Mouse (Mus musculus): ENCODE measurements at regions not wholly inside any gene's neighbourhood (a gene's known extent, or its start where the extent isn't known, plus 50 kb on each side); places are given as distances from the start of the nearest gene placed in this dataset.

DNA sequence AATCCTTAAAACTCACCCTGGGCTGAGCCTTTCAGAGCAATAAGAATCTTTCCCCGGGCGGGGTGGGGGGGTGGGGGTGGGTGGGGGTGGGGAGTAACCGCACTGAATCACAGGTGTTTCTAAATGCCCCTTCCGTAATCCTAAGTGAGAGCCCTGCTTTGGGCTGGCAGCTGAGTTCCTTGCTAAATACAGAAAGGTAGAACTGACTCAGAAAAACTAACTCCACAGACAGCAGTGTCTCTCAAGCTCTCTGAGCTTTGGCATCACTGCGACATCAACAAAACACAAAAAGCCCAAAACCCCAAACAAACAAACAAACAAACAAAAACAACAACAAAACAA is 105.9 kb upstream of the Map4k3 start:
- ATAC-seq (replicated peaks in 1 of 2; ENCODE audit: insufficient read depth in 1 of 2, low FRiP score in 2 of 2, low TSS enrichment in 1 of 2, low read depth in 1 of 2, poor library complexity in 2 of 2, severe bottlenecking in 2 of 2) = peak in 1 of 2 experiments; percentile 34; a peak in 1 of 4 replicates

DNA sequence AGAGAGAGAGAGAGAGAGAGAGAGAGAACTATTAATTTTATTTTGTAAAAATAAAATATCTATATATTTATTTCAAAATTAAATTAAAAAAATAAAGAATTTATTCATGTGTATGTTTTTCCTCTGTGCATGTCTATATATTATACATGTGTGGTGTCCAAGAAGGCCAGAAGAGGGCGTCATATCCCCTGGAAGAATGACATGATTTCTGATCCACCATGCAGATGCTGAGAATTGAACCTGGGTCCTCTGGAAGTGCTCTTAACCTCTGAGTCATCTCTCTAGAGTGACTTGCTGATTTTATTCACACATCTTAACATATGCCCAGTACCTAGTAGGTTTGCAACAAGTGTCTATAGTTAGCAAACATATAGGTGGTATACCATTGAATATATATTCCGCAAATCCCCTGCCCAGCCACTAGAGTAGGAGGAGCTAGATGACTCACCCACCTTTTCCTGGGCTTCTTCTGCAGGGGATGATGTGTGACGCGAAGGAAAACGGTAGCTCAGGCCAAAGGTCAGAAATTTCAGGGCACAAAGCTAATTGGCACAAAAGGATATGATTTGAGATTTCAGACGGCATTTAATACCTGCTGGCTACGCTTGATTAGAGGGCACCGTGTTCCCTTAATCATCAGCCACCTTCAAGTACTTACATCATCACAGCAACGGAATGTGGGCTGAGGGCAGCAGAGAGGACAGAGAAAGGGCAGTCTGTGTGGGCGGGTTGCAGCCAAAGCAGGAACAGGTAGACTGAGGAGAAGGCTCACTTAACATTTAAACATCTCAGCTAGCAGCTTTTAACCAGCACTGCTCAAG is 105.3 kb upstream of the Map4k3 start:
- peak; percentile 22 to 23; a peak in 1 of 4 replicates for ATAC-seq (replicated peaks in 1 of 2; ENCODE audit: insufficient read depth in 1 of 2, low FRiP score in 2 of 2, low TSS enrichment in 1 of 2, low read depth in 1 of 2, poor library complexity in 2 of 2, severe bottlenecking in 2 of 2)

DNA sequence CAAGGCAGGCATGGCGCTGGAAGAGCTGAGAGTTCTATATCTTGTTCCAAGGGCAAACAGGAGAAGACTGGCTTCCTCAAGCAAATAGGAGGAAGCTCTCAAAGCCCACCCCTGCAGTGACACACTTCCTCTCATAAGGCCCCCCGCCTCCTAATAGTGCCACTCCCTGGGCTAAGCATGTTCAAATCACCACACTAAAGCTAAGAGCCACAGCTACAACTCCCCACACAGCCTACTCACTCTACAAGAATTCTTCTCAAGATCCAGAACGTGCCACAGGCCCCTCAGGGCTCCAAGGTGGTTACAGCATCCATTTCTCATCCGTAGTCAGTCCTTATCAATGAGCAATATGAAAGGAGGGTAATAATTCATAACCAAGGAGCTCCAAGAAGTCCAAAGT is 103.4 kb upstream of the Map4k3 start:
- no peak for ATAC-seq (replicated peaks in 1 of 2; ENCODE audit: insufficient read depth in 1 of 2, low FRiP score in 2 of 2, low TSS enrichment in 1 of 2, low read depth in 1 of 2, poor library complexity in 2 of 2, severe bottlenecking in 2 of 2)

DNA sequence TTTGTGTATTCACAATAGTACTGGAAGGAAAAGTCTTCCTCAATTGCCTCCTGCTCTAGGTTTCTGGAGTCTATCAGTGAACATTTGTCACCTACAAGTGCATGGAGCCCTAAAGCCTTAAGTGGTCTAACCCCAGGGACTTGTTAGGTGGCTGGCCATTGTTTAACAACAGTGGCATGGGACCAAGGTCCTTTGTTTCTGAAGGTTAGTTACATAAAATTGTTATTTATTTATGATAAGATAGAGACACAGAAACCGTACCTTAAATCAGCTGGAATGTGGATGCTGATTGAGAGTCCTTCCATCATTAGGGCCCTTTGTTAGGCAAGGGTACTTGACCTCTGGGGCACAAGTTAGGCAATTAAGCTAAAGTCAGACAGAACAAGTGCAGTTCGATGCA is 99.6 kb upstream of the Map4k3 start:
- no peak for ATAC-seq (replicated peaks in 1 of 2; ENCODE audit: insufficient read depth in 1 of 2, low FRiP score in 2 of 2, low TSS enrichment in 1 of 2, low read depth in 1 of 2, poor library complexity in 2 of 2, severe bottlenecking in 2 of 2)

DNA sequence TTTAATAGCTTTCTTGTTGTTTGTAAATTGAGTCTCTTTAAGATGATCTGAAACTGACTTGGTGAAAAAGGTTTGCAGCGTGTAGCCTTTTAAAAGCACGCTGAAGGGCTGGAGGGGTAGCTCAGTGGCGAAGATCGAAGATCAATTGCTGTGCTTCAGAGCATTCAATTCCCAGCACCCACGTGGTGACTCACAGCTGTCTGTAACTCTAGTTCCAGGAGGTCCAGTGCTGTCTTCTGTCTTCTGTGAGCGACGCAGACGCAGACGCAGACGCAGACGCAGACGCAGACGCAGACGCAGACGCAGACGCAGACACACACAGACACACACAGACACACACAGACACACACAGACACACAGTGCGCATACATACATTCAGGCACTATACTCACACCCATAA is 99.1 kb upstream of the Map4k3 start:
- ATAC-seq (replicated peaks in 1 of 2; ENCODE audit: insufficient read depth in 1 of 2, low FRiP score in 2 of 2, low TSS enrichment in 1 of 2, low read depth in 1 of 2, poor library complexity in 2 of 2, severe bottlenecking in 2 of 2) = no peak

DNA sequence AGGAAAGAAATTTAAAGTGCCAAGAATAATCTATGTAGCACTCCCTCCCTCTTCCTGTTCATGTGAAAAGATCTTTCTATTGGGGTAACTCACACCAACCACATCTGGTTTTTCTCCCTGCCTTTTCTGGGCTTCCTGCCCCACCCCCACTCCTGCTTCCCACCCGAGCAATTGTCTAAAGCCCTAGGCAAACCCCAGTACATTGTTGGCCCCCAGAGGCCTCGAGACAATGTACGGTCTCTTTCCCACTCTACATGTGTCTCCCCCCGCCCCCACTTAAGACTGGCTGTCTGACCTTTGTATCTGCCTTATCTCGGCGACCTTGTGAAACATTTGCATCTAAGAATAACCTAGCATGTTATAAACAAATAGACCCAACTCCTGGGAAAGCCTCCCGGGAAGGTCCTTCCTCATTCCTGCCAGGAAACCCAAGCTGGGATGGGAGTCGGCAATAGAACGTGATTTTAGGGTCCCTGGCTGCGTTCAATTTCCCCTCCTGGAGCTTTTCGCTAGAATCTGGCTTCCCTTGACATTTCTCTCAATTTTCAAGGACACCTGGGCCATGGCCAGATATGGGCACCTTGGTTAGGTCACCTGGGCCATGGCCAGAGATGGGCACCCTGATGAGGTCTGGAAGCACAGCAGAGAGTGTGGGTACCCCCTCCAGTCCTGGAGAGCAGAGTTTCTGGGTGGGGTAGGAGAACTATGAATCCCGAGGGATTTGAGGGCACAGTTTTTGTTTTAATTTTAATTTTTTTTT is 97.9 kb upstream of the Map4k3 start:
- no peak; a peak in 1 of 4 replicates for ATAC-seq (replicated peaks in 1 of 2; ENCODE audit: insufficient read depth in 1 of 2, low FRiP score in 2 of 2, low TSS enrichment in 1 of 2, low read depth in 1 of 2, poor library complexity in 2 of 2, severe bottlenecking in 2 of 2)

DNA sequence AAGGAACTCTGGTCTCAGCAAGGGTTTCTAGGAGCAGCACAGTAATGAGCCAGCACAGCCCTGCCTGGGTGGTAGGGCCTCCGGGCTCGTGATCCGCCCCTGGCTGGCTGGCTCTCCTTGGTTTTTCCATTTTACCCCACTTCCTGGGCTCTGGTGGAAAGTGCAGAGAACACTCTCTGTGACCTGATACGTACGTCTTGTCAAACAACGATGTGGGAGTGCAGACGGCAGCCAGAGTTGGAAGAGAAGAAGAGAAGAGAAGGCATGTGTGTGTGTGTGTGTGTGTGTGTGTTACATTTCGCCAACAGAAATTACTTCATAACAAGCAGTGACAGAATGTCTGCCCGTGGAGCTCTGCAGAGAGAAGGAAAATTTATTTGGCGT is 97.2 kb upstream of the Map4k3 start:
- peak; percentile 28 to 58; a peak in 2 of 4 replicates for ATAC-seq (replicated peaks in 1 of 2; ENCODE audit: insufficient read depth in 1 of 2, low FRiP score in 2 of 2, low TSS enrichment in 1 of 2, low read depth in 1 of 2, poor library complexity in 2 of 2, severe bottlenecking in 2 of 2)

DNA sequence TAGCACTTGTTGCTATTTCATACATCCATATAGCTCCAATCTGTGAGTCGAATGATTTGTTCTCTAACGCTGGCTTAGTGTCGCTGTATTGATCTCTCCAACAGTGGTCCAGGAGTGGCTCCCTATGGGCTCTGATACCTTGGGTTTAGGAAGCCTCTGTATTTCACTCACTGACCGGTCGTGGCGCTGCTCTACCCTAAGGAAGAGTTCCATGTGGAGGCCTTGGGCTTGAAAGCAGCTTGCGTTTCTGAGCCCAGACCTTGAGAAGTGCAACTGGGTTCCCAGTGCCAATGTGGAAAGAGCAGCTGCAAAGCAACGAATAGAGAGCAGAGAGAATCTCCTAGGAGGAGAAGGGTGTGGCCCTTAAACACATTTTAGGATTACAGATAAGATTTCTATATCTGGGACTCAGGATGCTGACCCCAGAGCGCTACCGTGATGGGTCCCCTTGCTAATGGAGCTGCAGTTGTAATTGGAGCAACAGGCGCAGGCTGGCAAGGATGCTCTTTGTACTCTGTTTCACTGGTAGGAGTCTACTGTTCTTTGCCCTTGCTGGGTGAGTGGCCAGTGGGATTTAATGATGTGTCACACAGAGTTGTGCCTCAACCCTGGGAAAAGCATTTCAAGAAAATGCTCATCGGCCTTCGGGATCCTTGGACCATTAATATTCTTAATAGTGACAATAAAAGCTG is 96.7 kb upstream of the Map4k3 start:
- no peak for ATAC-seq (replicated peaks in 1 of 2; ENCODE audit: insufficient read depth in 1 of 2, low FRiP score in 2 of 2, low TSS enrichment in 1 of 2, low read depth in 1 of 2, poor library complexity in 2 of 2, severe bottlenecking in 2 of 2)

DNA sequence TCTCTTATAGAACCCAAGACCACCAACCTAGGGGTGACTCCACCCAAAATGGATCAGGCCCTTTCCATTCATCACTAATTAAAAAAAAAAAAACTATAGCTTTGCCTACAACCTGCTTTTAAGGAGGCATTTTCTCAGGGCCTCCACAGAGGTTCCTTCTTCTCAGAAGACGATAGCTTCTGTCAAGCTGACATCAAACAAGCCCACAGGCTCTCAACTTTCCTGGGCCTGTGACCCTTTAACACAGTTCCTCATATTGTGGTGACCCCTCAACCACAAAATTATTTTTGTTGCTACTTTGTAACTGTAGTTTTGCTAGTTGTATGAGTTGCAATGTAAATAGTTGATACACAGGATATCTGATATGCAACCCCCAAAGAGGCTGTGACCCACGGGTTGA is 96.0 kb upstream of the Map4k3 start:
- peak; percentile 67 to 80 for ATAC-seq (replicated peaks in 1 of 2; ENCODE audit: insufficient read depth in 1 of 2, low FRiP score in 2 of 2, low TSS enrichment in 1 of 2, low read depth in 1 of 2, poor library complexity in 2 of 2, severe bottlenecking in 2 of 2)

DNA sequence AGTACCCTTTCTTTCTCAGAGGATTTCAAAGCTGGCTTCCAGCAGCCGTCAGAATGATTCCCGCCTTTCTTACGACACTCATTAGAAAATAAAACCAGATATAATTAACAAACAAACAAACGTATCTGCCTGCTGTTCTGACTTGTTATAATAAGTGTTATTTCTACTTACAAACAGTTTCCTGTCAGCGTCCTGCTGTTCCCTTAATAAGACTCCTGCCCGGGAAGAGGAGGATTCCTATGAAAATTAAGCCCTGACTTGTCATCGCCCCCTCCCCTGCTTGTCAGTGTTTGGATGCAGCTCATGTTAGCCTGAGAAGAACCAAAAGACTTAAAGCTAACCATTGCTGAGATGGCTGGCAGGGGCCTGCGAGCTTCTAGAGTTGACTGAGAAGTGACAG is 92.6 kb upstream of the Map4k3 start:
- ATAC-seq (replicated peaks in 1 of 2; ENCODE audit: insufficient read depth in 1 of 2, low FRiP score in 2 of 2, low TSS enrichment in 1 of 2, low read depth in 1 of 2, poor library complexity in 2 of 2, severe bottlenecking in 2 of 2) = no peak

DNA sequence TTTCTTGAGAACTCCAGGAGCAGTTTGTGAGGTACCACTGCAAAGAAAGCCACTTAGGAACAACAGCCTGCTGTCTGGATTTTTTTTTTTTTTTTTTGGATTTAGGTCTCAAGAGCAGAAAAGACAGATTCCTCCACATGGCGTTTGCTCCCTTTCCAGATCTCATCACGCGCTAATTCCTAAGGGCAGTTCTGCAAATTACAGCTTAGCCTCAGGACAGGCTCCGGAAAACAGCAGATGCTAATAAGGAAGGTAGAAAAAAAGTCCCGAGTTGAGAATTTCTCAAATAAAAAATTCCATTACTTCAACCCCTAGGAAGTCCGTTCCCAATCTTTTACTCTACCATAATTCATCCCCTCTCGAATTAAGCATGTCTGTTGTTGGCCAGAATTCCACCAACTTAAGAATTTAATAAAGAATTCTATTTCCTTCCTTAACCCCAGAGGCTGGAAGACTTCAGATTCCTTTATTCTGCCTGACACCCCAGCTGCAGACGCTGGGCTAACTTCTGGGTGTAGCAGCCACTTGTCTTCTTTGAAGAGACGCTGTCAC is 90.3 kb upstream of the Map4k3 start:
- no peak for ATAC-seq (replicated peaks in 1 of 2; ENCODE audit: insufficient read depth in 1 of 2, low FRiP score in 2 of 2, low TSS enrichment in 1 of 2, low read depth in 1 of 2, poor library complexity in 2 of 2, severe bottlenecking in 2 of 2)

DNA sequence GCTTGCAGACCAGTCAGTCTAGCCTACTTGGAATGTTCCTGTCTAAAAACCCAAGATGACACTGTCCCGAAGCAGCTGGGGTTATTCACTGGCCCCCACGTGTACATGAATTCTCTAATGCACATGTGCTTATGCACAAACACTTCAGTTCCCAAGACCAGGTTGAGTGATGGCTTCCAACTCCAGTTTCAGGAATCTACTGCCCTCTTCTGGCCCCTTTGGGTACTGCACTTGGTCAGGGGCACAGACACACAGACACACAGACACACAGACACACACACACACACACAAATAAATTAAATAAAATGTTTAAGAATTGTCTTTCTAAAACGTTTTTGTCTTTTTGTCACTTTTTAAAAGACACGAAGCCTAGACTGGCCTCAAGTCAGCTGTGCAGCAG is 87.5 kb upstream of the Map4k3 start:
- no peak for ATAC-seq (replicated peaks in 1 of 2; ENCODE audit: insufficient read depth in 1 of 2, low FRiP score in 2 of 2, low TSS enrichment in 1 of 2, low read depth in 1 of 2, poor library complexity in 2 of 2, severe bottlenecking in 2 of 2)

DNA sequence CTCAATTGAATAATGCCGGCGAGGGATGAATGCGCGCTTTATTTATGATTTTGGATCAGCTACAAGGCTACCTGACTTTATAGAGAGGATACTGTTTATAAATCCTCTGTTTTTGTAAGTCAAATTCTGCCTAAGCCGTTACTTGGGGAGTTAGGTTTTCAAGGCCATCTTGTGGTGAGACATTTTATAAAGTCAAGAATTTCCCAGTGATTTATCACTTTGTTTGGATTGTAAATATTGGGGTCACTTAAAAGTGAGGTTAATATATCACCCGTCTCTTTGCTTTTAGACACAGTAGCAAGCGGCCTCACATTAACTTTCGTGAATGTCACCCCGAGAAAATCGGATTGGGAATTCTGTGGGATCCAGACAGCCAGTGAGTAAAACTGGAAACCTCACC is 84.9 kb upstream of the Map4k3 start:
- ATAC-seq (replicated peaks in 1 of 2; ENCODE audit: insufficient read depth in 1 of 2, low FRiP score in 2 of 2, low TSS enrichment in 1 of 2, low read depth in 1 of 2, poor library complexity in 2 of 2, severe bottlenecking in 2 of 2) = no peak

DNA sequence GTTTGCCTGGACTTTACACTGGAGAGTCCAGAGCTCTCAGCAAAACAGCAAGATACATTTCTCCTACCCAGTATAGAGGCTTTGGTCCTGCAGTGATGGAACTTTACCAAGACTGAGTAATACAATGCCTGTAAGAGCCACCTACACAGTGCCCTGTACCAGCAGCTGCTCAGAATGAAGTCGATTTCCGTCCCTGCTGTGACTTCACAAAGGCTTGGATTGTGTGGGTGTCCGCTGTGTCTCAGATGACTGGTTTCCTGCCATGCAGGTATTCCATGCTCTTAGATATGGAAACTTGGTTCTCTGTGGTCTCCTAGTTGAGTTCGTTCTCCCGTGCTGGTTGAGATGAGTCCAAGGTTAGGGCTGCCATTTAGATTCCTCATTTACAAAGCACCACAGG is 81.0 kb upstream of the Map4k3 start:
- ATAC-seq (replicated peaks in 1 of 2; ENCODE audit: insufficient read depth in 1 of 2, low FRiP score in 2 of 2, low TSS enrichment in 1 of 2, low read depth in 1 of 2, poor library complexity in 2 of 2, severe bottlenecking in 2 of 2) = no peak

DNA sequence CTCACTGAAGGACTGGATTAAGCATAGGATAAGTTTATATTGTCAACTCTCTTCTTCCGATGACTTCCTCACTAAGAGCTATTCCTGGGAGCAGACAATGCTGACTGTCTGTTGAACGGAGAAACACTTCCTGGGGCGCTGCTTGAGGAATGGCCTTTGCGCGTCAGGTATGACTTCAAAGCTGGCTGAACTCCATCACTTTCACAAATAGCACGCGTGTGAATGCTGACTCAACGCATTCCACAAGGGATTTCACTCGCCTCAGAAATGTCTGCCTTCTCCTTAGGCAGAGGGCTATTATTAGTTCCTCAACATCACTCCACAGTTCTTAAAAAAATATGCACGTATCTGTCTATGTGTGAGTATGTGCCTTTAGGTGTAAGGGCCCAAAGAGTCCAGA is 79.8 kb upstream of the Map4k3 start:
- ATAC-seq (replicated peaks in 1 of 2; ENCODE audit: insufficient read depth in 1 of 2, low FRiP score in 2 of 2, low TSS enrichment in 1 of 2, low read depth in 1 of 2, poor library complexity in 2 of 2, severe bottlenecking in 2 of 2) = no peak

DNA sequence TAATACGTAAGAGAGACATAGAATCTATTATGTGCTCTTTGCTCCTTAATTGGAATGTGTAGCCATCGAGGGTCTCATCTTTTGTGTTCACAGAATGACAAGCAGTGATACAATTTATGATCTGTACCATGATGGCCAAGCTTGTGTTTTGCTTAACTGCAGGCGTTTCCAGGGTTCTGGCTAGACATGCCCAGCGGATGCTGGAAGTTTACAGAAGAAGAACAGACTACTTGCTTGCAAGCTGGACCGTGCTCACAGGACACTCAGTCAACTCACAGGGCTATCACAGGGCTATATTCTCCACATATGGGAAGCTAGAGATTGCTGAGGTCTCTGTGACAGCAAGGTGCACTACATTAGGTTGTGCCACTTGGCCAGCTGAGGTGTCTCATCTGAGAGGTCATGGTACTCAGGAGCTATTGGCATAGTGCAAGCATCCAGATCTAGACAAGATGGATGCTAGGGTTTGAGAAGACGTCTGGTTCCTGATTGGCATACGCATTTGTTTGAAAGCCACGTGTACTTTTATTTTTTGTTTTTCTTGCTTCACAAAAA is 75.2 kb upstream of the Map4k3 start:
- ATAC-seq (replicated peaks in 1 of 2; ENCODE audit: insufficient read depth in 1 of 2, low FRiP score in 2 of 2, low TSS enrichment in 1 of 2, low read depth in 1 of 2, poor library complexity in 2 of 2, severe bottlenecking in 2 of 2) = no peak

DNA sequence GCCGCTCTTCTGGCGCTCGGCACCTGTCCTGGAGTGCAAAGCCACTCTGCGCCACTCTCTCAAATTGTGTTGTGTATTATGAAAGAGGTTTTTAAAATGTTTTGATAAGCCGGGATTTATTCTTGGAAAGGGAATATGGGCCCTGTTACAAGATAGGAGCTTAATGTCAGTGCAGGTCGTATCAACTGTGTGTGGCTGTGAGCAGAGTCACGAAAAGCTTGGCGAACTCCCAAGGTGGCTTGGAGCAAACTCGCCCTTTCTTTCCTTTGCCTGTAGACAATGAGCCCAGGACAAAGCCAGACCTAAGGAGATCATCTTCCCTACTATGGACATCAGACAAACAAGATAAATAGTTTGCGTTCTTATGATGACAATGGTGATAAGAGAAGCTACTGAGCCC is 74.3 kb upstream of the Map4k3 start:
- ATAC-seq (replicated peaks in 1 of 2; ENCODE audit: insufficient read depth in 1 of 2, low FRiP score in 2 of 2, low TSS enrichment in 1 of 2, low read depth in 1 of 2, poor library complexity in 2 of 2, severe bottlenecking in 2 of 2) = no peak

DNA sequence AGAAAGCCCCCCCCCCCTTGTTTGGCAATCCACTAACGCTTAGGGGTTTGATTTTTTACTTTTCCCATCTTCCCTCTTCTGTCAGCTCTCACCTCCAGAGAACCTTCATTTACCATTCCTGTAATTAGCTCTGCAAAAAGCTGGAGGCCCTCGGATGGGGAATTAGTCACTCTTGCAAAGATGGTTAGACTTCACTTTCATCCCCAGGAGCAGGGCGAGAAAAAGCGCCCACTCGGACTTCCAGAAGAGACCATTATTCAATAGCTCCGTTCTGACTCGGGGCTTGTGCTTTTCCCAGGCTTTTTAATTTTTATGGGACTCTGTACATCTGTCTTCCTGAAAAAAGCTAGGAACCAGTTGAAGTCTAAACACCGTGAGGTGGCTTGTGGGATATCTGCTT is 73.7 kb upstream of the Map4k3 start:
- no peak for ATAC-seq (replicated peaks in 1 of 2; ENCODE audit: insufficient read depth in 1 of 2, low FRiP score in 2 of 2, low TSS enrichment in 1 of 2, low read depth in 1 of 2, poor library complexity in 2 of 2, severe bottlenecking in 2 of 2)
